Comparison of ENCODE assay signal across 17 mouse cellular contexts in the genomic region with DNA sequence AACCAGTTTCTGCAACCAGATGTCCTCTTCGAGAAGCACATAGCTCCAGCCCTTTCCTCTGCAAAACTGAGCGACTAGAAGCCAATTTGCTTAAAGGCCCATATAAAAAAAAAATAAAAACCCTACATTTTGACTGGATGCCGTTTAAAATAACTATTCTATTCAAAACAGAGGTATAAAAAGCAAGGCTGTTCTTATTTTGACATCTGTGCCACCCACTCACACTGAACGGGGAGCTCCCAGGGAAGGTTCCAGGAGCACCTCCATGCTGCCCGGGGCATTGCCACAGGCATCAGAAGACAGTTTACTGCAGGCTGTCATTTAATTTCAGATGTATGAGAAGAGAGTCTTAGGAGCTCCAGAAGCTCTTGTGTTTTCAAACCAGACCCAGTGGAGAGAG.
"Had no signal": no experiment of that assay in that cellular context is flagged by ENCODE, and none has a peak within 500 bp of the region (broad histone marks: within the 10 kb centered on the region; RNA-seq: fewer than 3 reads in every experiment).

No protein-coding gene starts in this region.

- H3K9ac ChIP-seq: limb, embryonic 12.5 days; liver, embryonic 13.5 days; liver, postnatal 0 days; lung, embryonic 15.5 days; midbrain, embryonic 15.5 days; neural tube, embryonic 12.5 days; stomach, embryonic 15.5 days had no signal

- H3K4me2 ChIP-seq: limb, embryonic 12.5 days; liver, embryonic 13.5 days; lung, embryonic 15.5 days; midbrain, embryonic 11.5 days; midbrain, embryonic 15.5 days; neural tube, embryonic 12.5 days; stomach, embryonic 15.5 days had no signal

- H3K27ac ChIP-seq: limb, embryonic 12.5 days; liver, embryonic 13.5 days; lung, embryonic 15.5 days; macrophage; midbrain, embryonic 15.5 days; neural tube, embryonic 12.5 days; stomach, embryonic 15.5 days had no signal

- ATAC-seq: inflammation-experienced regulatory T-cells, adult 6 months; intestine, postnatal 0 days; liver, postnatal 0 days; midbrain, embryonic 15.5 days had no signal

- H3K27me3 ChIP-seq: limb, embryonic 12.5 days; liver, embryonic 13.5 days; lung, embryonic 15.5 days; megakaryocyte, embryonic 14.5 days; midbrain, embryonic 15.5 days; neural tube, embryonic 12.5 days; stomach, embryonic 15.5 days had no signal

- DNase-seq: kidney, adult 8-10 months; kidney, postnatal 25 days; liver; liver, embryonic 13.5 days; liver, postnatal 0 days; lung, postnatal 14 days; thymus, postnatal 4 days had no signal

- H3K4me3 ChIP-seq: limb, embryonic 12.5 days; liver, embryonic 13.5 days; lung, embryonic 15.5 days; megakaryocyte, embryonic 14.5 days; midbrain, embryonic 15.5 days; neural tube, embryonic 12.5 days; stomach, embryonic 15.5 days had no signal

- H3K36me3 ChIP-seq: limb, embryonic 12.5 days; liver, embryonic 13.5 days; lung, embryonic 15.5 days; midbrain, embryonic 15.5 days; neural tube, embryonic 12.5 days; stomach, embryonic 15.5 days had no signal

- H3K4me1 ChIP-seq: limb, embryonic 12.5 days; liver, embryonic 13.5 days; lung, embryonic 15.5 days; megakaryocyte, embryonic 14.5 days; stomach, embryonic 15.5 days had no signal

- H3K9me3 ChIP-seq: limb, embryonic 12.5 days; liver, embryonic 13.5 days; lung, embryonic 15.5 days; midbrain, embryonic 15.5 days; neural tube, embryonic 12.5 days; stomach, embryonic 15.5 days had no signal
